Mouse (Mus musculus): ENCODE data around the gene Mtus2.

DNA sequence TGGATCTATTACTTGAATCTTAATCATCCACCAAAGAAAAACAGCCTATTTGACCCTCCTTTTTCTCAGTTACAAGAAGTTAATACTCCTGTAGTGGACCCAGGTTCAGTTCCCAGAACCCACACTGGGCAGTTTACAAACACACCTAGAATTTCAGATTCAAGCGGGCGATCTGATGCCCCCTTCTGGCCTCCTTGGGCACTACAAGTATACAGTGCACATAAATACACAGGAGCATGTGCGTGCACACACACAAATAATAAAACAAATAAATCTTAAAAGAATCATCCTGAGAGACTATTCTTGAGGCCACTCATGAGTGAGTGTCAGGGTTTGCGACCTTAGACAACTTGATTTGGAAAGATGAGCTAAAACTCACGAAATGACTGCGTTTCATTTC is 150.2 kb downstream of the Mtus2 start:
- TF ChIP-seq CTCF (IDR thresholded peaks at IDR 0.05) (no peak), EP300 (IDR thresholded peaks at IDR 0.05) (no peak)
